Mouse (Mus musculus) midbrain, postnatal 0 days (tissue): ENCODE results near the gene Gm49380. TPM values are rescaled to one million over a fixed set of nuclear protein-coding genes. Genes with fewer than 3 reads are reported as not detected.

Source experiments
- ATAC-seq: fragments of 200-750 bp; cut with Nextera tagmentation; 2 replicates; pipeline ENCODE4 v1.8.0; 2017; ENCODE audit warnings: moderate number of reproducible peaks, mild to moderate bottlenecking, moderate TSS enrichment, moderate library complexity; ENCODE audit not compliant: low FRiP score
- DNase-seq: peaks from one replicate; pipeline ENCODE4 v3.0.0-alpha.2; 2015; ENCODE audit warnings: low spot score
- H3K27ac ChIP-seq: fragments of 300-500 bp; sonication (generic); 2 replicates; pipeline ENCODE4 v1.5.1; 2014; ENCODE audit warnings: low read depth, mild to moderate bottlenecking, low read length, mixed read lengths
- H3K27me3 ChIP-seq: fragments of 300-500 bp; sonication (generic); 2 replicates; pipeline ENCODE4 v1.6.1; 2014; ENCODE audit warnings: low read length, control low read depth, mixed read lengths; ENCODE audit not compliant: insufficient read depth
- H3K36me3 ChIP-seq: fragments of 300-500 bp; sonication (generic); 2 replicates; pipeline ENCODE4 v1.6.1; 2014; ENCODE audit warnings: low read length, control low read depth, mixed read lengths; ENCODE audit not compliant: insufficient read depth
- H3K4me1 ChIP-seq: fragments of 300-500 bp; sonication (generic); 2 replicates; pipeline ENCODE4 v1.6.1; 2014; ENCODE audit warnings: mild to moderate bottlenecking, control low read depth, antibody characterized with exemption, low read length, mixed read lengths; ENCODE audit not compliant: insufficient read depth
- H3K4me2 ChIP-seq: fragments of 300-500 bp; sonication (generic); 2 replicates; pipeline ENCODE4 v1.6.1; 2014; ENCODE audit warnings: low read depth, mild to moderate bottlenecking, low read length, mixed read lengths; ENCODE audit not compliant: poor library complexity, severe bottlenecking
- H3K4me3 ChIP-seq: fragments of 300-500 bp; sonication (generic); 2 replicates; pipeline ENCODE4 v1.5.1; 2014; ENCODE audit warnings: low read depth, mild to moderate bottlenecking, low read length, moderate library complexity
- H3K9ac ChIP-seq: fragments of 300-500 bp; sonication (generic); replicated peaks from 2 replicates; pipeline ENCODE4 v1.6.1; 2014; ENCODE audit warnings: mild to moderate bottlenecking, low read length, moderate library complexity, mixed read lengths; ENCODE audit not compliant: poor library complexity, severe bottlenecking
- H3K9me3 ChIP-seq: fragments of 300-500 bp; sonication (generic); 2 replicates; pipeline ENCODE4 v1.6.1; 2016; ENCODE audit warnings: low read length, control low read depth
- CTCF ChIP-seq: IDR thresholded peaks from 2 replicates; pipeline ENCODE4 v1.5.1; 2016; ENCODE audit warnings: antibody characterized with exemption, mild to moderate bottlenecking
- whole genome bisulfite sequencing: fragments of 180-500 bp; shearing (Covaris S2); extraction: QIAGEN DNeasy Blood & Tissue Kit; methylation state at CpG from one replicate; pipeline ENCODE4 v1.1.7; 2014; 5-methylcytosine and 5-hydroxymethylcytosine counted together
- polyA plus RNA-seq: library from polyadenylated mRNA; unstranded; fragments of >200 nt; fragmentation: Nextera tagmentation; extraction: Ambion mirVana; gene quantifications from 2 replicates; pipeline ENCODE4 v1.2.1, GENCODE M21; 2015
- total RNA-seq: library from RNA; depleted of rRNA; stranded (reverse); fragments of >200 nt; gene quantifications from 2 replicates; pipeline ENCODE4 v1.2.3, GENCODE M21; 2014; rRNA removed

Gm49380 gene
- total RNA-seq: not detected in 2 replicates
- 0.07 and 0.27 TPM in 2 replicates for polyA plus RNA-seq

DNA sequence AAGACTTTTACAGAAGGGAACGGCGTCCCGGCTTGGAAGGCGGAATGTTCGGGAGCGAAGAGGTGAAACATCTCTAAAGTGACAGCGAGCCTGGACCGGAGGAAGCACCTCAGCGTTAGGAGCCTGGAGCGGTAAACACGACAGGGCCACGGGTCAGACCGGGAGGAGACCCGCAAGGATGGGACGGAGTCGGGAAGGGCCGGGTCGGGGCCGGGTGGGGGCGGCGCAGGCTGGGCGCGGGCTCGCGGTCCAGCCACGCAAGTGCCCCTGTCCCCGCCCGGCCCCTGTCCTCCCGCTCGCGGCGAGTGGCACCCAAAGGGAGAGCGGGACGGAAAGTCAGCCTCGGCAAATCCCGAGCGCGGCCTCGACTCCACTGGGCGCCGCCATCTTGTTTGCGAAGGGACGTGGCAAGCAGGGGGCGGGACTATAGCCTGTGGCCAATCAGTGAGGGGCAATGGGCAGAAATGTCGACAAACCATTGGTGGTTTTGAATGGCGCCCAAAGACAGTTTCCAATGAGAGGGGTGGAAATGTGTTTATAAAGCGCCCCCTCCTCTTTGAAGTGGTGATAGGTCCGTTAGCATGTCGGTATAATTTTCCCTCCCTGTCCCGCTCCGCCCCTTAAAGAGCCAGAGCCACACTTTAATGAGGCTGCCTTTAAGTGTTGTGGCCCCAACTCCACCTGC, at the start of gene Gm49380, which contains the start of gene Rnf26:
Gene Gm49380, minus strand, starts transcription at position 396 of the 685 bp plus-strand sequence.
Gene Rnf26, minus strand, starts transcription at position 413 of the 685 bp plus-strand sequence.
- peak; percentile 1; the same call in 1 of the 2 replicates for TF ChIP-seq CTCF
- WGBS: under 1% methylated on average over 50 of the region's 51 CpGs
- peak within 1 kb of the TSS; percentile 73 for H3K4me3 ChIP-seq
- H3K36me3 ChIP-seq: no peaks in the 10 kb centered on the region
- H3K4me1 ChIP-seq: peaks cover 6% of the 10 kb centered on the region; the same call in 1 of the 2 replicates
- peak within 1 kb of the TSS; percentile 60 for H3K9ac ChIP-seq
- H3K4me2 ChIP-seq: peak within 1 kb of the TSS; percentile 43
- no peaks in the 10 kb centered on the region for H3K9me3 ChIP-seq
- DNase-seq (peak; percentile 99), ATAC-seq (peak; percentile 95)
- no peaks in the 10 kb centered on the region for H3K27me3 ChIP-seq
- no peak within 1 kb of the TSS for H3K27ac ChIP-seq

DNA sequence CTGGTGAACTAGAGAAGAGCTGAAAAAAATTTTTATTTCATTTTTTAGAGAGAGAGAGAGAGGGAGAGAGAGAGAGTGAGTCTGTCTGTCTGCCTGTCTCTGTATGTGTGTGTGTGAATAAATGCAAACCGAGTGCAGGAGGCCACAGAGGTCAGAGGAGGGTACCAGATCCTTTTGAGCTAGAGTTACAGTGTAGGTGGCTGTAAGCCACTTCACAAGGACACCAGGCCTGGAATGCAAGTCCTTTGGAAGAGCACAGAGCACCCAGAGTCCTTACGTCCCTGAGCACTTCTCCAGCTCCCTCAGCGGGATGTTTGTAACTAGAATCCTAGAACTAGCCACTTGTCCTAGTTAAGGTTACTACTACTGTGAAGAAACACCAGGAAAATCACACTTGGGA, 46.6 kb upstream of the Gm49380 start:
- Histone ChIP-seq H3K4me1 (no peaks in the 10 kb centered on the region), H3K27ac (no peak overlapping the region), H3K4me2 (no peak overlapping the region), H3K9ac (no peak overlapping the region), H3K4me3 (no peak overlapping the region), H3K9me3 (no peaks in the 10 kb centered on the region), H3K27me3 (no peaks in the 10 kb centered on the region), H3K36me3 (peaks cover 33% of the 10 kb centered on the region)
- ATAC-seq (no peak), DNase-seq (no peak)
- WGBS: 95% methylated on average over 3 of the region's 3 CpGs
- TF ChIP-seq CTCF: no peak

GRCm38 (mm10) chr9:44147290-44147689, 34.0 kb upstream of the Gm49380 start:
- H3K27ac ChIP-seq: no peak overlapping the region
- TF ChIP-seq CTCF: peak; percentile 71
- H3K27me3 ChIP-seq: no peaks in the 10 kb centered on the region
- H3K4me2 ChIP-seq: no peak overlapping the region
- H3K36me3 ChIP-seq: peaks cover 7% of the 10 kb centered on the region
- no peak overlapping the region for H3K4me3 ChIP-seq
- 47% methylated on average over 3 of the region's 3 CpGs for WGBS
- no peaks in the 10 kb centered on the region for H3K4me1 ChIP-seq
- ATAC-seq (no peak), DNase-seq (no peak)
- H3K9me3 ChIP-seq: no peaks in the 10 kb centered on the region
- no peak overlapping the region for H3K9ac ChIP-seq

GRCm38 (mm10) chr9:44144718-44145060, 31.4 kb upstream of the Gm49380 start:
- DNase-seq (no peak), ATAC-seq (no peak)
- H3K27ac ChIP-seq: no peak overlapping the region
- H3K4me1 ChIP-seq: no peaks in the 10 kb centered on the region
- no peak overlapping the region for H3K9ac ChIP-seq
- H3K9me3 ChIP-seq: no peaks in the 10 kb centered on the region
- H3K27me3 ChIP-seq: no peaks in the 10 kb centered on the region
- no peak overlapping the region for H3K4me3 ChIP-seq
- TF ChIP-seq CTCF: no peak
- no peak overlapping the region for H3K4me2 ChIP-seq
- H3K36me3 ChIP-seq: peaks cover 10% of the 10 kb centered on the region; the same call in 1 of the 2 replicates

- Histone ChIP-seq H3K4me3 (no peak overlapping the region), H3K9me3 (no peaks in the 10 kb centered on the region), H3K27ac (no peak overlapping the region), H3K4me2 (no peak overlapping the region), H3K4me1 (no peaks in the 10 kb centered on the region), H3K27me3 (no peaks in the 10 kb centered on the region), H3K36me3 (peaks cover 10% of the 10 kb centered on the region; the same call in 1 of the 2 replicates), H3K9ac (no peak overlapping the region)
- 39% methylated on average over 5 of the region's 8 CpGs for WGBS
- DNase-seq: no peak
- no peak for ATAC-seq
- peak; percentile 23 for TF ChIP-seq CTCF
These were observed 30.9 kb upstream of the Gm49380 start for GRCm38 (mm10) chr9:44144023-44144717.

- WGBS: 70% methylated on average over 5 of the region's 5 CpGs
- H3K36me3 ChIP-seq: peaks cover 10% of the 10 kb centered on the region; the same call in 1 of the 2 replicates
These were observed 30.1 kb upstream of the Gm49380 start for GRCm38 (mm10) chr9:44143421-44143820.

More at GRCm38 (mm10) chr9:44143421-44143820, 30.1 kb upstream of the Gm49380 start:
- Histone ChIP-seq H3K9me3 (no peaks in the 10 kb centered on the region), H3K4me1 (no peaks in the 10 kb centered on the region), H3K4me2 (no peak overlapping the region), H3K4me3 (no peak overlapping the region), H3K9ac (no peak overlapping the region), H3K27ac (no peak overlapping the region), H3K27me3 (no peaks in the 10 kb centered on the region)
- no peak for TF ChIP-seq CTCF
- ATAC-seq: no peak
- DNase-seq: no peak
